Mouse (Mus musculus) MEL (cell line): ENCODE results near the gene Unc5b. TPM values are rescaled to one million over a fixed set of nuclear protein-coding genes. Genes with fewer than 3 reads are reported as not detected.

Source experiments
- DNase-seq: peaks from one replicate; pipeline ENCODE4 v3.0.0; 2011; ENCODE audit warnings: low read depth, low spot score
- H3K27ac ChIP-seq: 2 replicates; pipeline ENCODE4 v1.5.1; 2012; ENCODE audit warnings: low read depth, mild to moderate bottlenecking, control low read depth, low read length, moderate library complexity; ENCODE audit not compliant: control insufficient read depth
- H3K27me3 ChIP-seq, 2 experiments: fragments of 150-350 bp in 1 of 2; sonication (generic) in 1 of 2; 2 replicates each; pipeline ENCODE4 v1.6.1; 2012; ENCODE audit warnings: low read length in 2 of 2, mild to moderate bottlenecking in 2 of 2, improper control_type of control experiment in 1 of 2, moderate library complexity in 1 of 2; ENCODE audit not compliant: insufficient read depth in 2 of 2, control insufficient read depth in 1 of 2
- H3K36me3 ChIP-seq, 2 experiments: 2 replicates each; pipeline ENCODE4 v1.6.1; 2012 to 2014; ENCODE audit warnings: low read length in 2 of 2, improper control_type of control experiment in 1 of 2, inconsistent platforms in 1 of 2, mild to moderate bottlenecking in 1 of 2; ENCODE audit not compliant: insufficient read depth in 2 of 2, control insufficient read depth in 1 of 2
- H3K4me1 ChIP-seq, 2 experiments: fragments of 150-350 bp in 1 of 2; sonication (generic) in 1 of 2; 2 replicates each; pipeline ENCODE4 v1.6.1; 2012; ENCODE audit warnings: low read length in 2 of 2, improper control_type of control experiment in 1 of 2, mild to moderate bottlenecking in 1 of 2; ENCODE audit not compliant: insufficient read depth in 2 of 2, control insufficient read depth in 1 of 2
- H3K4me3 ChIP-seq, 2 experiments: fragments of 150-350 bp in 1 of 2; sonication (generic) in 1 of 2; 2 replicates each; pipeline ENCODE4 v1.5.1; 2012; ENCODE audit warnings: low read depth in 2 of 2, low read length in 2 of 2, mild to moderate bottlenecking in 2 of 2, moderate library complexity in 2 of 2, control low read depth in 1 of 2, improper control_type of control experiment in 1 of 2; ENCODE audit not compliant: control insufficient read depth in 1 of 2, insufficient read depth in 1 of 2
- H3K79me2 ChIP-seq: 2 replicates; pipeline ENCODE4 v1.6.1; 2012; ENCODE audit warnings: mild to moderate bottlenecking, low read length, moderate library complexity; ENCODE audit not compliant: control insufficient read depth, poor library complexity, insufficient read depth
- H3K9ac ChIP-seq: 2 replicates; pipeline ENCODE4 v1.6.1; 2012; ENCODE audit warnings: low read depth, mild to moderate bottlenecking, control low read depth, low read length, moderate library complexity; ENCODE audit not compliant: control insufficient read depth, poor library complexity, severe bottlenecking
- H3K9me3 ChIP-seq: fragments of 150-350 bp; sonication (generic); replicated peaks from 2 replicates; pipeline ENCODE4 v1.6.1; 2012; ENCODE audit warnings: mild to moderate bottlenecking, low read length, improper control_type of control experiment, moderate library complexity; ENCODE audit not compliant: insufficient read depth
- CHD1 ChIP-seq: IDR thresholded peaks from 2 replicates; pipeline ENCODE4 v1.6.1; 2012; ENCODE audit warnings: low read depth, mild to moderate bottlenecking, inconsistent platforms, low read length, improper control_type of control experiment
- E2F4 ChIP-seq: IDR thresholded peaks from 2 replicates; pipeline ENCODE4 v1.6.1; 2011; ENCODE audit warnings: low read depth, low read length, improper control_type of control experiment, borderline replicate concordance
- ELF1 ChIP-seq: IDR thresholded peaks from 2 replicates; pipeline ENCODE4 v1.6.1; 2014; ENCODE audit warnings: low read depth, mild to moderate bottlenecking, inconsistent platforms, low read length, improper control_type of control experiment, moderate library complexity
- EP300 ChIP-seq, 2 experiments: IDR thresholded peaks; 2 replicates each; pipeline ENCODE4 v1.6.1; 2011; ENCODE audit warnings: improper control_type of control experiment in 2 of 2, low read length in 2 of 2, low read depth in 1 of 2, mild to moderate bottlenecking in 1 of 2
- ETS1 ChIP-seq: IDR thresholded peaks from 2 replicates; pipeline ENCODE4 v1.6.1; 2012; ENCODE audit warnings: low read depth, mild to moderate bottlenecking, inconsistent platforms, low read length, improper control_type of control experiment, moderate library complexity
- GABPA ChIP-seq: IDR thresholded peaks from 2 replicates; pipeline ENCODE4 v1.6.1; 2012; ENCODE audit warnings: low read depth, mild to moderate bottlenecking, inconsistent platforms, low read length, improper control_type of control experiment, moderate library complexity
- JUND ChIP-seq: IDR thresholded peaks from 2 replicates; pipeline ENCODE4 v1.6.1; 2011; ENCODE audit warnings: low read depth, mild to moderate bottlenecking, improper control_type of control experiment, low read length
- MAFK ChIP-seq: IDR thresholded peaks from 2 replicates; pipeline ENCODE4 v1.6.1; 2011; ENCODE audit warnings: low read depth, mild to moderate bottlenecking, low read length, improper control_type of control experiment, borderline replicate concordance
- MAX ChIP-seq: IDR thresholded peaks from 2 replicates; pipeline ENCODE4 v1.6.1; 2011; ENCODE audit warnings: low read length, improper control_type of control experiment
- MAZ ChIP-seq: IDR thresholded peaks from 2 replicates; pipeline ENCODE4 v1.6.1; 2012; ENCODE audit warnings: low read depth, mild to moderate bottlenecking, inconsistent platforms, low read length, improper control_type of control experiment
- MXI1 ChIP-seq: IDR thresholded peaks from 2 replicates; pipeline ENCODE4 v1.6.1; 2011; ENCODE audit warnings: mild to moderate bottlenecking, low read depth, low read length, improper control_type of control experiment
- MYB ChIP-seq: IDR thresholded peaks from 2 replicates; pipeline ENCODE4 v1.6.1; 2011; ENCODE audit warnings: mild to moderate bottlenecking, low read depth, low read length, improper control_type of control experiment
- POLR2A ChIP-seq, 2 experiments: IDR thresholded peaks; 2 replicates each; pipeline ENCODE4 v1.6.1; 2011 to 2012; ENCODE audit warnings: low read length in 2 of 2, mild to moderate bottlenecking in 2 of 2, control low read depth in 1 of 2, improper control_type of control experiment in 1 of 2, low read depth in 1 of 2, moderate library complexity in 1 of 2; ENCODE audit not compliant: control insufficient read depth in 1 of 2, insufficient read depth in 1 of 2, poor library complexity in 1 of 2
- POLR2AphosphoS5 ChIP-seq: IDR thresholded peaks from 2 replicates; pipeline ENCODE4 v1.6.1; 2012; ENCODE audit warnings: low read depth, borderline replicate concordance, mild to moderate bottlenecking, inconsistent platforms, low read length, moderate library complexity, mixed read lengths
- RAD21 ChIP-seq: IDR thresholded peaks from 2 replicates; pipeline ENCODE4 v1.6.1; 2011; ENCODE audit warnings: mild to moderate bottlenecking, low read depth, low read length, improper control_type of control experiment
- SMC3 ChIP-seq: IDR thresholded peaks from 2 replicates; pipeline ENCODE4 v1.6.1; 2011; ENCODE audit warnings: low read depth, low read length, improper control_type of control experiment
- TAL1 ChIP-seq: IDR thresholded peaks from 2 replicates; pipeline ENCODE4 v1.6.1; 2012; ENCODE audit warnings: mild to moderate bottlenecking, inconsistent platforms, low read length, moderate library complexity, mixed read lengths
- TBP ChIP-seq: IDR thresholded peaks from 2 replicates; pipeline ENCODE4 v1.8.0; 2011; ENCODE audit warnings: low read depth, low read length, improper control_type of control experiment
- UBTF ChIP-seq: IDR thresholded peaks from 2 replicates; pipeline ENCODE4 v1.6.1; 2012; ENCODE audit warnings: low read depth, mild to moderate bottlenecking, inconsistent platforms, low read length, improper control_type of control experiment, moderate library complexity, borderline replicate concordance; ENCODE audit not compliant: insufficient read depth
- USF2 ChIP-seq, 2 experiments: IDR thresholded peaks; 2 replicates each; pipeline ENCODE4 v1.6.1; 2011 to 2012; ENCODE audit warnings: improper control_type of control experiment in 2 of 2, low read length in 2 of 2, borderline replicate concordance in 1 of 2, inconsistent platforms in 1 of 2, low read depth in 1 of 2, mild to moderate bottlenecking in 1 of 2; ENCODE audit not compliant: insufficient read depth in 1 of 2
- ZC3H11A ChIP-seq: IDR thresholded peaks from 2 replicates; pipeline ENCODE4 v1.6.1; 2012; ENCODE audit warnings: low read depth, mild to moderate bottlenecking, inconsistent platforms, low read length, improper control_type of control experiment
- ZKSCAN1 ChIP-seq: IDR thresholded peaks from 2 replicates; pipeline ENCODE4 v1.6.1; 2012; ENCODE audit warnings: low read depth, mild to moderate bottlenecking, inconsistent platforms, low read length, improper control_type of control experiment, moderate library complexity
- ZMIZ1 ChIP-seq: IDR thresholded peaks from 2 replicates; pipeline ENCODE4 v1.6.1; 2012; ENCODE audit warnings: low read depth, mild to moderate bottlenecking, inconsistent platforms, low read length, improper control_type of control experiment, moderate library complexity
- polyA plus RNA-seq, 2 experiments: library from polyadenylated mRNA; stranded (reverse) in 1 of 2; unstranded in 1 of 2; fragments of >175 nt in 1 of 2; fragments of >200 nt in 1 of 2; gene quantifications; 2 replicates each; pipeline versions ENCODE4 v1.2.1 to v1.2.4; 2012; ENCODE audit warnings: low replicate concordance in 2 of 2, low read depth in 1 of 2; ENCODE audit not compliant: insufficient read length in 2 of 2, insufficient read depth in 1 of 2, missing spikeins in 1 of 2
- total RNA-seq: library from RNA; depleted of rRNA; stranded (reverse); fragments of 300-350 nt; gene quantifications from 2 replicates; pipeline ENCODE4 v1.2.3, GENCODE M21; 2012

Unc5b gene
- total and polyA plus RNA-seq, 3 experiments = not detected

- Histone ChIP-seq H3K79me2 (no peaks in the 10 kb centered on the region), H3K27ac (no peak overlapping the region), H3K27me3 (no peaks in the 10 kb centered on the region), H3K4me1 (no peaks in the 10 kb centered on the region), H3K36me3 (no peaks in the 10 kb centered on the region), H3K9me3 (no peaks in the 10 kb centered on the region), H3K4me3 (no peak overlapping the region), H3K9ac (no peak overlapping the region)
- no peak for DNase-seq
- TF ChIP-seq E2F4 = no peak
- no peak for TF ChIP-seq UBTF
- no peak for TF ChIP-seq MXI1
- TF ChIP-seq POLR2A (IDR thresholded peaks at IDR 0.05; ENCODE audit: control insufficient read depth in 1 of 2, insufficient read depth in 1 of 2, low read depth in 1 of 2, low read length in 2 of 2, poor library complexity in 1 of 2) = no peak
- TF ChIP-seq ELF1 = no peak
- TF ChIP-seq ZKSCAN1 = no peak
- no peak for TF ChIP-seq CHD1
- no peak for TF ChIP-seq TBP
- no peak for TF ChIP-seq MAFK
- no peak for TF ChIP-seq RAD21
These were observed 10.8 kb downstream of the Unc5b start for GRCm38 (mm10) chr10:60820552-60820951.

GRCm38 (mm10) chr10:60819654-60820192 is 11.7 kb downstream of the Unc5b start:
- no peaks in the 10 kb centered on the region for H3K4me1 ChIP-seq
- H3K9me3 ChIP-seq = no peaks in the 10 kb centered on the region

GRCm38 (mm10) chr10:60819179-60819578 is 12.2 kb downstream of the Unc5b start:
- no peak for TF ChIP-seq ZMIZ1
- no peak for TF ChIP-seq SMC3
- TF ChIP-seq CHD1 = no peak
- TF ChIP-seq EP300 (IDR thresholded peaks at IDR 0.05; ENCODE audit: low read depth in 1 of 2, low read length in 2 of 2) = no peak
- no peak for TF ChIP-seq MAZ
- TF ChIP-seq POLR2AphosphoS5 = no peak
- TF ChIP-seq ZC3H11A = no peak
- TF ChIP-seq GABPA = no peak
- TF ChIP-seq MYB = no peak
- no peak for TF ChIP-seq ETS1
- no peak for TF ChIP-seq JUND
- TF ChIP-seq, all 39 proteins: peak for 0
- Histone ChIP-seq H3K27ac (no peak overlapping the region), H3K27me3 (no peaks in the 10 kb centered on the region), H3K36me3 (no peaks in the 10 kb centered on the region), H3K9me3 (no peaks in the 10 kb centered on the region), H3K9ac (no peak overlapping the region), H3K79me2 (no peaks in the 10 kb centered on the region), H3K4me3 (no peak overlapping the region), H3K4me1 (no peaks in the 10 kb centered on the region)
- DNase-seq = no peak

More at GRCm38 (mm10) chr10:60819654-60820192, 11.7 kb downstream of the Unc5b start:
- no peak for DNase-seq
- TF ChIP-seq CHD1 (no peak), E2F4 (no peak), TAL1 (no peak), USF2 (IDR thresholded peaks at IDR 0.05; ENCODE audit: borderline replicate concordance in 1 of 2, insufficient read depth in 1 of 2, low read depth in 1 of 2, low read length in 2 of 2) (no peak), ELF1 (no peak), TBP (no peak), MAX (no peak)
- H3K9ac ChIP-seq = no peak overlapping the region
- no peaks in the 10 kb centered on the region for H3K27me3 ChIP-seq
- H3K27ac ChIP-seq = no peak overlapping the region
- H3K36me3 ChIP-seq = no peaks in the 10 kb centered on the region
- H3K4me3 ChIP-seq = no peak overlapping the region
- H3K79me2 ChIP-seq = no peaks in the 10 kb centered on the region
